Mouse (Mus musculus) forelimb bud, embryonic 11.5 days (tissue): ENCODE results near the gene Med8.
A peak's percentile ranks its signal among the peaks of the same experiment; 100 is the strongest.

ENCODE experiments used
- DNase-seq: peaks from one replicate; pipeline ENCODE4 v3.0.0-alpha.2; 2012; ENCODE audit warnings: low read depth, low spot score

Med8 gene

DNA sequence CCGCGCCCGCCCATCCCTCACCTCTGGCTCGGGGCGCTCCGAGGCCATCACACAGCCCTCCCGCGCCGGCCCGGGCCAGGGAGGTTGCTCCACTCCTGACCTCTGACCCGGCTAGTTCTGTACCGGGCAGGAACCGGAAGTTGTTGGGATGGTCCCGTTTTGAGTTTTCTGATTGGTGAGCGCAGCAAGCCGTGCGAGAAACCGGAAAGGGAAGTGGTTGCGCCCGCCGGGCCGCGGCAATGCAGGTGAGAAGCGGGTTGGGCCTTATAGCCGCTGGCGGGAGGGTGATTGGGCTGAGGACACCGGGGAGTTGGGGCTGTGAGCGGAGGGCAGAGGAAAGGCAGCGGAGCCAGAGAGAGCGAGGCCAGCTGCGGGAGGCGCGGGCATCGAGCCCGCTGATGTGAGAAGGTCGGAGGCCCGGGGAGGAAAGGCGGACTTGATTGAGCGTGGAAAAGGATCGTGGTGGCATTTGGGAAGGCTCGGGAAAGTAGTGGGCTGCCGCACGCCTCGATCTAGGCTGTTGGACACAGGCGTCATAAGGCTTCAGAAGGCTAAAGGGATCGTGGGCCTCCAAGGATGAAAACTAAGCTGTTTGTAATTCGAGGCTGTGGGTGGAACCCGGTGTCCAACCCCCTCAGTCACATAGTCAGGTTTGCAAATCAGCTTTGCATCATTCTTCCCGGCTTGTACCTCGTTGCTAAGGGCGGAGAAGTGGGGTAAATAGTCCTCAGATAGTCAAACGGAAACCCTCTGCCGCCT, at the start of gene Med8, which contains the start of gene Szt2:
Med8 (plus strand) TSS at position 196 of the 759 bp plus-strand sequence.
Szt2 (minus strand) TSS at position 132 of the 759 bp plus-strand sequence.
- DNase-seq: peak; percentile 92

DNA sequence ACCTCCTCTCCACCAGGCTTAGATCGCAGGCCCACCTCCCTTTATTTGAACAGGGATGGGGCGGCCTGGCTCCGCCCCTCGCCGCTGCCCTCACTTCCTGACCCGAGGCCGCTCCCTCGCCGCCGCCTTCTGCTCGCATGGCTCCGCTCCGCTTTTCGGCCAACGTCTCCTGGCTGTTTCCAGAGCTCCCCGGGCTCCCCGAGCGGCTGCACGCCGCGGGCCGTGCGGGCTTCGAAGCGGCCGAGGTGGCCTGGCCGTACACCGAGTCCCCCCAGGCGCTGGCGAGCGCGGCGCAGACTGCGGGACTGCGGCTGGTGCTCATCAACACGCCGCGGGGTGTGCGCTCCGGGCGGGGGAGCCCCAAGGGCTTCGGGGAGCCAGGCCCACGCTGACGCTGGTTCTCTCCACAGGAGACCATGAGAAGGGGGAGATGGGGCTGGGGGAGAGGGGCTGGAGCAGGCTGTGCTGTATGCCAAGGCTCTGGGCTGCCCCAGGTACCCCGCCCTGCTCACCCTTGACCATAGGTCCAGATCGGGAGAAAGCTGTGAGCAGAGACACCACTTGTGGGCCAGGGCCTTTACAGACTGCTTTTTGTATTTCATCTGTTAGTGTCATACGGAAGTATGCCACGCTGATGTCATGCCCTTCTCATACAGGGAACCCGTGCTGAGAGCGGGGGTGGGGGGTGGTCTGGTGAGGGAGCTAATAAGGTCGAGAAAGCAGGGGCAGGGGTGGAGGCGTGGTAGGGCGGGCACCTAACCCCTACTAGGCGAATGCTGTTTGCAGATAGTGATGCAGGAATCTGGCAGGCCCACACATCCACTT, 49.0 kb upstream of the Med8 start:
- DNase-seq: peak; percentile 63

DNA sequence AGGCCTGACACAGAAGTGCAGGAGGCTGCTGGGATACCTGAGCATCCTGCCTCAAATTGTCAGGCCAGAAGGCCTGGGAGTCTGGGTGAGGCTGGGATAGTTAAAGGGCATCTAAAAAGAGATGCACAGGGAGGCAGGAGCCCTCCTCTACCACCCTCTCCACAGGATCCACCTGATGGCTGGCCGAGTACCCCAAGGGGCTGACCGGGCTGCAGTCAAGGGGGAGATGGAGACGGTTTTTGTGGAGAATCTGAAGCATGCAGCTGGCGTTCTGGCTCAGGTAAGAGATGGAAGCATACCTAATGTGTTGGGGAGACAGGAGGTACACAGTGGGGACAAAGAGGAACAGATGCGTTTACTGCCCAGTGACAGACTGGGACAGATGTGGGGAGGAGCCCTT, 47.7 kb upstream of the Med8 start:
- no peak for DNase-seq

DNA sequence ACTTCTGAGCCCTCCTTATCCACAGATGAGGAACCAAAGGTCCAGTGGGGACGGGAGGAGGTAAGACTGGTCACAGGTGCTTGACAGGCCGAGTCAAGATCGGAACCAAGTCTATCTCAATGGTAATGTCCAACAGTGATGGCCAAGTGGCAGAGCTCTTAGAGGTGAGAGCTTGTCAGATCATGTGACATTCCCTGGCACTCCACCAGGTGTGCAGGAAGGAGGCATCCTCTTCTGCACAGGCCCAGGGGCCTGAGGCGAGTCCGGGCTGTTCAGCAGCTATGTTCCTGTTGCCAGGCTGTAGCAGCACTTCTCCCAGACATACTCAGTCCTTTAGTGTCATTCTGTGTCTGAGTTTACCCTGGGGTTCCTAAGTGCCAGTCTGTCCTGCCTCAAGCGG, 46.3 kb upstream of the Med8 start:
- DNase-seq: no peak

DNA sequence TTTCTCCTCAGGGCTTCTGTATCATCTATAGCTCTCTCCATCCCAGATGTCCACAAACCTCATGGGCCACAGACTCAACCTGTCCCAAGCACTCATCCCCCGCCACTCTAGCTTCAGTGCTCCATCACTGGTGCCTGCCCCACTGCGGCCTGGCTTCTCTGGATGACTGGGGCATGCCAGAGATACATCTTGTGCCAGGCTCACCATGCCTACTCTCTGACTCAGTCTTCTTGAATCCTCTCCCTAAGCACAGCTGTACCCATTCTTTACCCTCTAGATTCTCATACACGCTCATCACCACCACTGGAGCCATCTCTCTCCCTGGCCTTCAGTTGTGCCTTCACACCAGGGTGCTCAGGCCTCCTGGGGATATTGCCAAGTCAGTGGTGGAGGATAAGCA, 45.2 kb upstream of the Med8 start:
- DNase-seq: no peak

DNA sequence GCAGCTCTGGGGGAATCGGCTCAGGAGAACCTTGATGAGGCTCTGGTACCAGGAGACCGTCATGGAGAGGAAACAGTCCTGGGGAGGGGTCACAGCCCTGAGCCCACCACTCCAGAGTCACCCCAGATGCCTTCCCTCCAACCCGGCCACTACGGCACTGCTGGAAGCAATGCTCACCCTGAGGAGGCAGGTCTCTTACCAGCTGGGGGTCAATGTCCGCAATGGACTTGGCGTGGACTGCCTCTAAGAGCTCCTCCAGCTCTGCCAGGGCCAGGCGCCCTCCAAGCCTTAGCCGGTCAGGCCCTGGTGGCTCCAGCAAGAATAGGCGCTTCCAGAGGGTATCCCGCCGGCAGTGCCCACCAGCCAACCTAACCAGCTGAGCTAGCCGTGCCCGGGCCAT, 44.5 kb upstream of the Med8 start:
- no peak for DNase-seq

DNA sequence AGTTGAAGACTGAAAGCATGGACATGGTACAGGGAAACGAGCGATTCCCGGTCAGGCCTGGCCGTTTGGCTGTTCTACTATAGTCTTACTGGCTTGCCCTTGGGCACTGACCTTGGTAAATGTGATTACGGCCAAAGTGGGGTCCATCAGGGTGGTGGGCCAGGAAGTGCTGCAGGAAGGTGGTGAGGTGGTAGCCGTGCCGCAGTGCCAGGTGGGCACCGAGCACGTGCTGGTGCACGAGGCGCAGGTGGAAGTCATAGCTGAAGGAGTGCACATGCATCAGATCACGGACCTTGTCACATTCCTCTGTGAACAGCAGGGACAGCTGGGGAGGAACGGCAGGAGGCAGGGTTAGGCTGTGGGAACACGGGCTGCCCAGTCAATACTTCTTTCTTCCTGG, 43.1 kb upstream of the Med8 start:
- no peak for DNase-seq

DNA sequence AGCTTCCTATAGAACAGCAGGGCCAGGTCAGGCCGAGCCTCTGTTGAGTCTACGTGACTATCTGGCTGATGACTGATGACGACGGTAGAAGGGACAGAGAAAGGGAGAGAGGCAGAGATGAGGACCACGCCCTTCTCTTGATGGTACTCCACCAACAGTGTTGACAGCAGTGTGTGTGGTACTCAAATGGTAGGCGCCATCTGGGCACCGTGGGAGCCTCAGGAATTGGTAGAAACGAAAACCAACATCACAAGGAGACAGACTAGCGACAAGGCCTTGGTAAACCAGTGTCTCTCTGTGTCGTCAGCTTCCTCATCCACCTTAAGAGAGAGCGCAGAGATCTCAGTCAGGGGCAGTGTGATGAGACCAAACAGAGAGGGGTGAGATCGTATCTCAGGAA, 41.6 kb upstream of the Med8 start:
- DNase-seq: no peak

DNA sequence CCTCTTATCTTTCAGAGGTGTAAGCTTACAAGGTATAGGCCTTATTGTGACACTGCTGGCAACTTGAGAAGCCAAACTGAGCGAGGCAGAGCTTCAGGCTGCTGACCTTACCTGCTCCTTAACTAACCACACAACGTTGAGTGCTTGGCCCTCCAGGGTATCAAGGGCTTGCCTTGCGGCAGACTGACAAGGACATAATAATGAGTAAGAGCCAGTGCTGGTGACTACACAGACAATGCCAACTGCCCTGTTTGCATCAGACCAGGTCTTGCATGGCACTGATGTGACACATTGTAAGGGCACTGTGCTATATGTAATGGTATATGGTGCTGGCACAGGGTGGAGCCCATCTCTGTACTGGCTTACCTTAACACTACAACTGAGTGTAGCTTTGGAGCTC, 40.5 kb upstream of the Med8 start:
- DNase-seq: no peak

DNA sequence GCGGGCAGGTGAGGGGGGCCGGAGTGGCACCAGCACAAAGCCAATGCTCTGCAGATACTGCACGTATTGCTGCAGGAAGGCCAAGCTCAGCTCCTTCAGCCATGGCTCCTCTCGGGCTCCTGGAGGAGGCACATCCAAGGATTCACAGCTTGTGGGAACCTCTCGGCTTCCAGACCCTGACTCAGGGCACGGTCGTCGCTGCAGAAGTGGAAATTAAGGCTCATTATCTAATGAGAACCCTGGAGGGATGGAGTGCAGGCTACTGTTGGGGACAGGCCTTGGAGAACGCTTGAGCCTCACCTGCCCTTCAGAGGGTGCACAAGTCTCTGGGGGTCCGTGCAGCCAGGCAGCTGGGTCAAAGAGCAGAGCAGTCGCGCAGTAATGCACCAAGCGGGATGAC, 37.3 kb upstream of the Med8 start:
- no peak for DNase-seq

DNA sequence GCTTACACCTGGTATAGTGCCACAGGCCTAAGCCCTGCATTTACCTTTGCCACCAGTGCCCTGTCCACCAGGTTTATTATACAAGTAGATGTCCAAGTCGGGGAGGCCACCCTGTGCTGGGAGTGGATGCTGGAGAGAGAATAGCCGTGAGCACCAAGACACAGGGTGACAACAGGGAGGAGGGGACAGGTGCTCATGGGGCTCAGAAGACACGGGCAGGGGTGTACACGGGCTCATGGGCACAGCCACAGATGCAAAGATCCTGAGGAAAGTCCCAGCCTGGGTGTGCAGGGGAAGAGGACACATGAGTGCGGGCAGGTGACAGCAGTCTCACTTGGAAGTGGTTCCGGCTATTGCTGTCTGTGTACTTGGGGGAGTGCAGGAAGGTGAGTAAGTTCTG, 33.1 kb upstream of the Med8 start:
- no peak for DNase-seq

DNA sequence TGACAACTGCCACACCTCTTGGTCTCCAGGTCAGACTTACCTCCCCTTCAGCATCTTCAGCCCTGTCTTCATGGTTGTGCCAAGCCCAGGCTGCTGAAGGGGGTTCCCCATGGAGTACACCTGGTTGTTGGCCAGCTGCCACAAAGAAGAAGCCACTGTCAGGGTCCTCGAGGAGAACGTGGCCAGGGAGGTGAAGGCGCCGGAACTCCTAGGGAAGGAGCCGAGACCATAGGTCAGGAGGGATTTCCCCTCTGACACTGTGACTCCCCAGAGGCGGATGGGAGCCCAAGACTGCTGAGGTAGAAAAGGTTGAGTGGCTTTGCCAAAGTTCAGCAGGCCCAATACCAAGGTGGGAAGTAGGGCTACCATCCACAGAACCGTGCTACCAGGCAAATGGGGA, 25.9 kb upstream of the Med8 start:
- no peak for DNase-seq

DNA sequence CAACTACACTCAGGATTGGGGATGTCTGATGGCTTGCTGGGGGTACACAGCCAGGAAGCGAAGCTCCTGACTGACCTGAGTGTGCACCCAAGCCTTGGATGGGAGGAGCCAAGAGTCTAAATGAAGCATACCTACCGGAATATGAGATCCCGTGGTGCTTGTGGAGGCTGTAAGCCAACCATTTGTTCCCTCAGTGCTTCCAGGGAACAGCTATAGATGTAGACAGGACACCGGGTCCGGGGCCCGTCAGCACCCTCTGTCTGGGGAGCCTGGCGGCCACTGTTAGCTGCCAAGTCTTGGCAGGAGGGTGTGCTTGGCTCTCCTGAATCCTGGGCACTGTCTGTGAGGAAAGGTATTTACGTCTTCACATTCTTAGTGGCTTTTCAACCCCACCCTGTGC, 21.8 kb upstream of the Med8 start:
- no peak for DNase-seq

DNA sequence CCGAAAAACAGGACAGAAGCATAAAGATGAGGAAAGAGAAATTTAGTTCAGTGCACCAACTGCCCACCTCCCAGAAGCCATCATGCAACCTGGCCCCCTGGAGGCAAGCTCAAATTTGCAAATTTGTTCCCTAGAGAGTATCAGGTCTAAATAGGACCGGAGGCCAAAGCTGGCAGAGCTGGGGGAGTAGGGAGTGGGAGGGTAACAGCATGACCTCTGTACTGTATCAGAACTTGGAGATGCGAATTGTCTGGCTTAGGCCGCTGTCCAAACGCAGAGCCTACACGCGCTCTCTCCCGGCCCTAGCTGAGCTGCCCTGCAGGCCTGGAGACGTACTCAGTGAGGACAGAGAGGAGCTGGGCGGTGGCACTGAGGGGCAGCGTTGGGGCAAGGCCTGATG, 19.0 kb upstream of the Med8 start:
- DNase-seq: no peak

DNA sequence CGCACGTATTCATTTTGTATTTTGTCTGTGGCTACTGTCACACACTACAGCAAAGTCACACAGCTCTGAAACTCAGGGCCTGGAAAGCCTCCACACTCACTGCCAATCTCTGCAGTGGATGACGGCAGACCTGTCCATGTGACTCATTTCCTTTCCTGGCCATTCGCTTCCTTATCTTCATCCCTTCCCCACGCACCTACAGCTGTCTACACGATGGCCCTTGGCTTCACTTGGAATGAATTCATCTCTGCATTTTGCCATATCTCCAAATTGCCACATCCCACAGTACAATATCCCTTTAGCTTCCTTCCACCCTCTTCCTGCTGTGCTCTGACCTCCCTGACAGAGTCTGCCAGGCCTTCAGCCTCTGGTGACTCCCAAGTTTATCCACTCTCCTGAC, 14.6 kb upstream of the Med8 start:
- DNase-seq: no peak

DNA sequence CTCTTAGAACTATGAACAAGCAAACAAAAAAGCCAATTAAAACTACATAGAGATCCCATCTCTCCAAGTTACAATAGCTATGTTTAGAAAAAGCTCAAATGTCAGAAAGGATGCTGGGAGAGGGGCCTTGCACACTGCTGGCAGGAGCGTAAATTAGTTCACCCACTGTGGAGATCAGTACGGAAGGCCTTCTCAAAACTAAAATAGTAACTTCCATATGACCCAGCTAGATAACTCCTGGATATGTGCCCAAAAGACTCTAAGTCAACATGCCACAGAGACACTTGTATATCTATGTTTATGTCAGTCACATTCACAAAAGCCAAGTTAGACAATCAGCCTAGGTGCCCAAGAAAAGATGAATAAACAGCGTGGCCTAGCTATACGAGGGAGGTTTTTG, 13.8 kb upstream of the Med8 start:
- DNase-seq: no peak

DNA sequence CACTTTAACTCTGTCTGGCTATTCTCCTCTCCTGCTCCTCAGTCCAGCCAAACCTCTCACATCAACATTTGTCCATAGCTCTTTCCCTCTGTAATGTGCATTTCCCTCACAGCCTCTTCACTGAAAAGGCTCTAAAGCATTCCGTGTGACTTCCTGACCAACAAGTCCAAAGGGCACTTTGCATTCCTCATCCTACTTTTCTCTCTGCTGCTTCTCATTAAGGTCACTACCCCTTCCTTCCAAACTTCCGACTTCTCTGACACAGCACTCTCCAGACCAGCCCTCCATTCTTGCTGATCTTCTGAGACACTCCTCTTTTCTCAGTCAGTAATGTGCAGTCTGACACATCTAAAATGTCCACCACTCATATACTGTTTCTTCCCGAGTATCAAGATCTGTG, 12.7 kb upstream of the Med8 start:
- no peak for DNase-seq

DNA sequence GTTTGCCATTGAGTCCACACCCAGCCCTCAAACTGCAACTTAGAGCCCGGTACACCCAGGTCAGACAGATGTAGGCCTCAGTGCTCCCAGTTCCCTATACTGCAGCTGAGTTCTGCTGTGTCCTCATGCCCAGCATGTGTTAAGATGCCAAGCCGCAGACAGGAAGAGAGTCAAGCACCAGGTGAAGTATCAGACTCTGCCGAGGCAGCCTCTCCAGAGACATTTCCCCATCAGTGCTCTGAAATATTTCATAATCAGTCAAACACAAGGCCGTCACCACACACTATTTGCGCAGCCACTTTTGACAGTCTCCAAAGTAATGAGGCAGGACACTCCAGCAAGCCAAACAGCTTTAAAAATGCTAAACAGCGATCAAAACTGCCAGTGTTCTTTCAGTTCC, 10.7 kb upstream of the Med8 start:
- DNase-seq: no peak

DNA sequence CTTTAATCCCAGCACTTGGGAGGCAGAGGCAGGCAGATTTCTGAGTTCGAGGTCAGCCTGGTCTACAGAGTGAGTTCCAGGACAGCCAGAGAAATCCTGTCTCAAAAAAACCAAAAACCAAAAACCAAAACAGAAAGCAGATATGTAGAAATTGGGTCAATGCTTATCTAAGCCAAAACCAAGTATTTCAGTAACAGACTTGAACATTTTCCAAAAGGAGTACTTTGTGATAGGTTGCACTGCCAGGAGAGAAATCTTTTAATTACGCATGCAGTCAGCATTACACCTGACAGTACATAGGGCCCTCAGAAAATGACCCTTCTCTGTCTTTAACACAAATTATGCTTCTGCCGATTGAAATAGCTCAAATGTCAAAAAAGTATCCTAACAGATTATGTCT, 7.7 kb upstream of the Med8 start:
- no peak for DNase-seq

DNA sequence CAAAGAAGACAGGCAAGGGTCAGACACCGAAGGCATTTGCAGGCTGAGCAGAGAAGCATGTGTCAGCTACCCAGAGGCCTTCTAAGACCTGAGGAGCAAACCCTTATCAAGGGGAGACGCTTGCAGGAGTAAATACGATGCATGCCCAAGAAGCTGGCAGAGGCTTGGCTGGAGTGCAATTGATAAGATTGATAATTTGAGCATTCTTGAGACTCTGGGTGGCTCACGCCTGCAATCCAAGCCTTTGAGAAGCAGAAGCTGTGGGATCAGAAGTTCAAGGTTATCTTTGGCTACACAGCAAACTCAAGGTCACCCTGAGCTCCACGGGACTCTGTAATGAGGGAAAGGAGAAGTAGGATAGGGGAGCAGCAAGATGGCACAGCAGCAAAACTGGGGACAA, 7.2 kb upstream of the Med8 start:
- DNase-seq: no peak

DNA sequence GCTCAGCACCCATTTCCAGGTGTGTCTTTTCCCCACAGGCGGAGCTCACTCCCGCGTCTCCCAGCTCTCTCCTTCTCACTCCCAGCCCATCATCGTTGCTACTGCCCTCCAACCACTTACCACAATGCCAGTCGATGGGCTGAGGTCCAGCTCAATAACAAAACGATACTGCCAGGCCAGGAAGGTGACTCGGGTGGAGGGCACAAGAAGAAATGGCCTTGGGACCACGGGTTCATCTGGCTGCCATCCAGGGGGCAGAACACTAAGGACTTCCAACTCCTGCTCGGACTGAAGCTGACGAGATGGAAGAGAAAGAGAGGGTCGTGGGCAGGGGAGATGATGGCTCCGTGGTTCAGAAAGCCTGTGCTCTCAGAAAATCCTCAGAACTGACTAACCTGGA, 6.4 kb upstream of the Med8 start:
- DNase-seq: no peak

DNA sequence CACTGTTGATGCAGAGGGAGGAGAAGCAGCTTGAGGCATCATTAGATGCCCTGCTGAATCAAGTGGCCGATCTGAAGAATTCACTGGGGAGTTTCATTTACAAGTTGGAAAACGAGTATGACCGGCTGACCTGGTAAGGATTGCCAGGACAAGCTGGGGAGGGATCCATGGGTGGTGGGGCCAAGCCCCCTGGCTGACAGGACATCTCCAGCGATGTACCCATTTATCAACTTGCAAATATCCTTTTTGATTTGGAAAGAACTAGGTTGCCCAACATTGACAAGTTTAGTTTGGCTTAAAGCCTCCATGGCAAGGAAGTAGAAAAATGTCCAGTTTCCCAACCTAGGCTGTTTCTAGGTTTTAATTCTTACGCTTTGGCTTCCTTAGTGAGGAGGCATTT, 1.7 kb downstream of the Med8 start:
- DNase-seq: no peak

DNA sequence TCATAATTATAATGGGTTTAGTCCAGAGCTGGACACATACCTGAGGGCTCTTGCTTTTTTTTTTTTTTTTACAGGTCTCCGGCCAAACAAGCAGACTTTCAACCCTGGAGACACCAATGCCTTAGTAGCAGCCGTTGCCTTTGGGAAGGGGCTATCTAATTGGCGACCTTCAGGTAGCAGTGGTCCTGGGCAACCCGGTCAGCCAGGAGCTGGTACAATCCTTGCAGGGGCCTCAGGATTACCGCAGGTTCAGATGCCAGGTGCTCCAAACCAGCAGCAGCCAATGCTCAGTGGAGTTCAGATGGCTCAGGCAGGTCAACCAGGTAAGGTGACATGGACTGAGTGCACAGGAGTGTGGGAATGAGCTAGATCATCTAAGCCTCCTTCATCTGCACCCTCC, 4.4 kb downstream of the Med8 start:
- no peak for DNase-seq
